Mouse (Mus musculus) ES-Bruce4 (cell line): ENCODE measurements at regions not wholly inside any gene's neighbourhood (a gene's known extent, or its start where the extent isn't known, plus 50 kb on each side); places are given as distances from the start of the nearest gene placed in this dataset.

Experiments used
- H3K27ac ChIP-seq: 2 replicates; pipeline ENCODE4 v1.5.1; 2012; ENCODE audit warnings: low read length, inconsistent platforms; ENCODE audit not compliant: insufficient read depth
- H3K27me3 ChIP-seq: 2 replicates; pipeline ENCODE4 v1.6.1; 2012; ENCODE audit warnings: mild to moderate bottlenecking, low read length, inconsistent platforms; ENCODE audit not compliant: control insufficient read depth, poor library complexity, insufficient read depth, severe bottlenecking
- H3K36me3 ChIP-seq: 2 replicates; pipeline ENCODE4 v1.6.1; 2012; ENCODE audit warnings: inconsistent platforms, mild to moderate bottlenecking, low read length, moderate library complexity; ENCODE audit not compliant: control insufficient read depth, poor library complexity, insufficient read depth, severe bottlenecking
- H3K4me1 ChIP-seq: one replicate; pipeline ENCODE4 v1.8.1; 2011; ENCODE audit warnings: low read length; ENCODE audit not compliant: control insufficient read depth, insufficient read depth
- H3K4me3 ChIP-seq: 2 replicates; pipeline ENCODE4 v1.5.1; 2011; ENCODE audit warnings: low read depth, mild to moderate bottlenecking, low read length
- H3K9ac ChIP-seq: 2 replicates; pipeline ENCODE4 v1.6.1; 2012; ENCODE audit warnings: low read depth, mild to moderate bottlenecking, inconsistent platforms; ENCODE audit not compliant: poor library complexity, severe bottlenecking
- H3K9me3 ChIP-seq: replicated peaks from 2 replicates; pipeline ENCODE4 v1.6.1; 2012; ENCODE audit warnings: mild to moderate bottlenecking, low read length, inconsistent platforms; ENCODE audit not compliant: control insufficient read depth, poor library complexity, insufficient read depth, severe bottlenecking
- CTCF ChIP-seq: IDR thresholded peaks from one replicate; pipeline ENCODE4 v1.8.1; 2011; ENCODE audit warnings: low read depth, low read length
- EP300 ChIP-seq: IDR thresholded peaks from 2 replicates; pipeline ENCODE4 v1.6.1; 2011; ENCODE audit warnings: low read depth, low read length; ENCODE audit not compliant: insufficient read depth
- POLR2A ChIP-seq: IDR thresholded peaks from one replicate; pipeline ENCODE4 v1.8.1; 2011; ENCODE audit warnings: low read length; ENCODE audit not compliant: insufficient read depth

- H3K4me1 ChIP-seq: no peaks in the 10 kb centered on the region
- H3K27ac ChIP-seq: no peak overlapping the region
- no peak overlapping the region for H3K9ac ChIP-seq
- no peak overlapping the region for H3K4me3 ChIP-seq
- H3K27me3 ChIP-seq: no peaks in the 10 kb centered on the region
- TF ChIP-seq CTCF (no peak), POLR2A (no peak), EP300 (no peak)
- H3K9me3 ChIP-seq: no peaks in the 10 kb centered on the region
- no peaks in the 10 kb centered on the region for H3K36me3 ChIP-seq
These were observed 174.4 kb upstream of the Megf9 start for GRCm38 (mm10) chr4:70709126-70709689.

DNA sequence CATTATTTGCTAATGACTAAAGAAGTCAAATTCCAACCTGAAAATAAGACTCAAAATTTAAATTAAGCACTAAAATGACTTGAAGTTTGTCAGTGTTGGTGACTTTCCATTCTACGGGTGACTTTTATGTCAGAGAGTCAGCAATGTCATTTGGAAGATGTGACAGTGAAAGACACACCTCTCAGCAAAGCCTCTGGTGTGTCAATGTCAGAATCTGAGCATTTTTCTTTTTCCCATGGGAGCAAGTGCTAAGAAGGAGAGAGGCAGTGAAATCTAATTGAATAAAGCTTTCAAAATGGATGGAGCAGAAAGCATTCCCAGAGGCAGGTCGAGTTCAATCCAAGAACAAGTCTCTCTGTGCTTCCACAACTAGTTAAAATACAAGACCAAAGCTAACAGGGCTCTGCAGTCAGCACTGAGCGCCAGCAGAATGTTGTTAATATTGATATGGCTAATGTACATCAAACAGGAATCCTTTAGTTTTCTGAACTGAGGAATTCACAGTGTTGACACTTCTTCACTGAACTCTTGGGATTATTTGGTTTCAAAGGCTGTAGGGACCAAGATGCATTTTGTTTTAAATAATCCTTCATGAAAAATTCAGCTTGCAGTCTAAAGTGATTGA lies 170.4 kb upstream of the Megf9 start:
- Histone ChIP-seq H3K9ac (no peak overlapping the region), H3K4me1 (no peaks in the 10 kb centered on the region), H3K9me3 (no peaks in the 10 kb centered on the region), H3K27me3 (no peaks in the 10 kb centered on the region), H3K4me3 (no peak overlapping the region), H3K27ac (no peak overlapping the region), H3K36me3 (no peaks in the 10 kb centered on the region)
- no peak for TF ChIP-seq POLR2A
- TF ChIP-seq EP300: no peak
- no peak for TF ChIP-seq CTCF

DNA sequence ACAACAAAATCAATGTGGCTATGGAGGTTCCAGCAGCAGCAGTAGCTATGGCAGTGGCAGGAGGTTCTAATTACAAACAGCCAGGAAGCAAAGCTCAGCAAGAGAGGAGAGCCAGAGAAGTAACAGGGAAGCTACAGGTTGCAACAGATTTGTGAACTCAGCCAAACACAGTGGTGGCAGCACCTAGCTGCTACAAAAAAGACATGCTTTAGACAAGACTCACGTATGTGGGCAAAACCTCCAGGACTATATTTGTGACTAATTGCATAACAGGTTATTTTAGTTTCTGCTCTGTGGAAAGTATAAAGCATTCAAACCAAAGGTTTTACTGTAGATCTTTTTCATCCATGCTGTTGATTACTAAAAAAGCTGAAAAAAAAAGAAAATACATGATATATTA lies 166.1 kb upstream of the Megf9 start:
- no peaks in the 10 kb centered on the region for H3K36me3 ChIP-seq
- H3K4me1 ChIP-seq: no peaks in the 10 kb centered on the region

GRCm38 (mm10) chr4:70664181-70664580 lies 129.4 kb upstream of the Megf9 start:
- Histone ChIP-seq H3K9ac (no peak overlapping the region), H3K4me3 (no peak overlapping the region)
- TF ChIP-seq CTCF: no peak
- TF ChIP-seq EP300: no peak
- TF ChIP-seq POLR2A: no peak

More for the DNA sequence above, 166.1 kb upstream of the Megf9 start:
- no peak overlapping the region for H3K4me3 ChIP-seq
- no peak overlapping the region for H3K9ac ChIP-seq
- H3K27me3 ChIP-seq: no peaks in the 10 kb centered on the region
- no peak overlapping the region for H3K27ac ChIP-seq
- no peaks in the 10 kb centered on the region for H3K9me3 ChIP-seq
- TF ChIP-seq POLR2A (no peak), EP300 (no peak), CTCF (no peak)

DNA sequence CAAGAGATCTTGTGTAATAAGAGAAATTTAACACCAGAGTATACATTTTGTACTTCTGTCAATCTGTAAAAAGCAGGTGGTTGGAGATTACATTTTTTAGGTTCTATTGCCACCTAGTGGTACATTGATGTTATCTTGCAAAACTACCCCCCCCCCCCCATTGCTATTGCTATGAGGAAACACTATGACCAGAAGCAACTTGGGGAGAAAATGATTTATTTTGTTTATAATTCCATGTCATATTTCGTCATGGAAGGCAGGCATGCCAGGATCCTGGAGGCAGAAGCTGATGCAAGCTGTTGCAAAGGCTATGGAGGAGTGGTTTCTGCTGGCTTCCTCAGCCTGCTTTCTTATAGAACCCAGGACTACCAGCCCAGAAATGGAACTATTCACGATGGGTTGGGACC lies 86.6 kb upstream of the Megf9 start:
- Histone ChIP-seq H3K27me3 (no peaks in the 10 kb centered on the region), H3K9ac (no peak overlapping the region), H3K4me3 (no peak overlapping the region), H3K27ac (no peak overlapping the region), H3K36me3 (no peaks in the 10 kb centered on the region), H3K4me1 (no peaks in the 10 kb centered on the region), H3K9me3 (no peaks in the 10 kb centered on the region)
- TF ChIP-seq CTCF: no peak
- TF ChIP-seq EP300: no peak
- no peak for TF ChIP-seq POLR2A

More at GRCm38 (mm10) chr4:70664181-70664580, 129.4 kb upstream of the Megf9 start:
- Histone ChIP-seq H3K4me1 (no peaks in the 10 kb centered on the region), H3K27ac (peak overlapping the region; percentile 56), H3K36me3 (no peaks in the 10 kb centered on the region), H3K9me3 (peaks cover 26% of the 10 kb centered on the region), H3K27me3 (no peaks in the 10 kb centered on the region)

GRCm38 (mm10) chr4:70619636-70620287 lies 85.0 kb upstream of the Megf9 start:
- no peak overlapping the region for H3K9ac ChIP-seq

More at GRCm38 (mm10) chr4:70619636-70620287, 85.0 kb upstream of the Megf9 start:
- Histone ChIP-seq H3K9me3 (no peaks in the 10 kb centered on the region), H3K36me3 (no peaks in the 10 kb centered on the region), H3K4me1 (no peaks in the 10 kb centered on the region), H3K27ac (no peak overlapping the region), H3K27me3 (no peaks in the 10 kb centered on the region), H3K4me3 (no peak overlapping the region)
- no peak for TF ChIP-seq CTCF
- no peak for TF ChIP-seq POLR2A
- TF ChIP-seq EP300: no peak
